Mouse (Mus musculus) cerebellum, adult 11 months (tissue): Measurements from ENCODE around the gene Ric8b.

ENCODE experiments used
- DNase-seq: peaks from one replicate; pipeline ENCODE4 v3.0.0; 2022

The Ric8b gene

GRCm38 (mm10) chr10:84916810-84917730 is at the start of gene Ric8b:
Gene Ric8b (plus strand): TSS chr10:84917616.
- peak; percentile 96 for DNase-seq

- DNase-seq = no peak
These were observed 46.1 kb upstream of the Ric8b start for GRCm38 (mm10) chr10:84871285-84871684.

- no peak for DNase-seq
These were observed 45.5 kb upstream of the Ric8b start for GRCm38 (mm10) chr10:84871921-84872320.

- no peak for DNase-seq
These were observed 37.4 kb upstream of the Ric8b start for GRCm38 (mm10) chr10:84879823-84880571.

GRCm38 (mm10) chr10:84882528-84882927 is 34.9 kb upstream of the Ric8b start:
- DNase-seq = no peak

GRCm38 (mm10) chr10:84885341-84885884 is 32.0 kb upstream of the Ric8b start:
- DNase-seq = no peak

GRCm38 (mm10) chr10:84886221-84886627 is 31.2 kb upstream of the Ric8b start:
- no peak for DNase-seq

- DNase-seq = no peak
These were observed 30.6 kb upstream of the Ric8b start for GRCm38 (mm10) chr10:84886785-84887184.

GRCm38 (mm10) chr10:84889096-84889846 is 28.1 kb upstream of the Ric8b start:
- no peak for DNase-seq

- no peak for DNase-seq
These were observed 21.5 kb upstream of the Ric8b start for GRCm38 (mm10) chr10:84895810-84896358.

- no peak for DNase-seq
These were observed 20.2 kb upstream of the Ric8b start for GRCm38 (mm10) chr10:84896941-84897930.

- DNase-seq = no peak
These were observed 19.1 kb upstream of the Ric8b start for GRCm38 (mm10) chr10:84898144-84898979.

GRCm38 (mm10) chr10:84901676-84902075 is 15.7 kb upstream of the Ric8b start:
- DNase-seq = no peak

GRCm38 (mm10) chr10:84902213-84902612 is 15.2 kb upstream of the Ric8b start:
- no peak for DNase-seq

- no peak for DNase-seq
These were observed 14.1 kb upstream of the Ric8b start for GRCm38 (mm10) chr10:84903307-84903706.

GRCm38 (mm10) chr10:84903742-84904141 is 13.7 kb upstream of the Ric8b start:
- DNase-seq = no peak

- DNase-seq = no peak
These were observed 10.5 kb upstream of the Ric8b start for GRCm38 (mm10) chr10:84906895-84907294.

- no peak for DNase-seq
These were observed 9.4 kb upstream of the Ric8b start for GRCm38 (mm10) chr10:84908006-84908405.

- DNase-seq = no peak
These were observed 8.9 kb upstream of the Ric8b start for GRCm38 (mm10) chr10:84908471-84908870.
